14 mouse cellular contexts compared by ENCODE assay signal in genomic region chr11:118227650-118228049, GRCm38 (mm10). TPM values are rescaled to one million over a fixed set of nuclear protein-coding genes. Genes with fewer than 3 reads are reported as not detected.
DNase-seq lines count a peak whose midpoint lies in the region; ATAC-seq lines count a peak whose summit lies in the region.
"Had no signal": no experiment of that assay in that cellular context is flagged by ENCODE, and none has a peak within 500 bp of the region (broad histone marks: within the 10 kb centered on the region; RNA-seq: fewer than 3 reads in every experiment).

No protein-coding gene starts in this region.

- H3K27me3 ChIP-seq in forebrain, embryonic 13.5 days, result no peaks in the 10 kb centered on the region
- H3K27me3 ChIP-seq: limb, embryonic 12.5 days; lung, embryonic 15.5 days; midbrain, embryonic 15.5 days had no signal

- H3K36me3 ChIP-seq in forebrain, embryonic 13.5 days (ENCODE audit: poor library complexity, severe bottlenecking), result no peaks in the 10 kb centered on the region
- H3K36me3 ChIP-seq: G1E; lung, embryonic 15.5 days; midbrain, embryonic 15.5 days had no signal

- H3K9me3 ChIP-seq in forebrain, embryonic 13.5 days (replicated peaks), result no peaks in the 10 kb centered on the region
- H3K9me3 ChIP-seq: G1E; limb, embryonic 12.5 days; lung, embryonic 15.5 days; midbrain, embryonic 15.5 days had no signal

- no peak overlapping the region for H3K4me2 ChIP-seq in forebrain, embryonic 13.5 days
- H3K4me2 ChIP-seq: limb, embryonic 12.5 days; lung, embryonic 15.5 days; midbrain, embryonic 15.5 days had no signal

- peak overlapping the region; percentile 63 for H3K27ac ChIP-seq in brown adipose tissue, adult 24 weeks (replicated peaks; ENCODE audit: low read depth, low read length)
- H3K27ac ChIP-seq in forebrain, embryonic 13.5 days, result no peak overlapping the region
- H3K27ac ChIP-seq: hindbrain, postnatal 0 days; limb, embryonic 12.5 days; lung, embryonic 15.5 days; midbrain, embryonic 15.5 days had no signal

- peaks cover 60% of the 10 kb centered on the region for H3K4me1 ChIP-seq in brown adipose tissue, adult 24 weeks (ENCODE audit: control insufficient read depth, insufficient read depth, insufficient read length, low read length)
- H3K4me1 ChIP-seq in forebrain, embryonic 13.5 days, result peaks cover 13% of the 10 kb centered on the region

- H3K4me3 ChIP-seq in brown adipose tissue, adult 24 weeks (ENCODE audit: insufficient read depth, low read depth, low read length), result no peak overlapping the region
- H3K4me3 ChIP-seq in forebrain, embryonic 13.5 days, result no peak overlapping the region
- H3K4me3 ChIP-seq: limb, embryonic 12.5 days; lung, embryonic 15.5 days; midbrain, embryonic 15.5 days had no signal

- no peak overlapping the region for H3K9ac ChIP-seq in forebrain, embryonic 13.5 days
- H3K9ac ChIP-seq: limb, embryonic 12.5 days; lung, embryonic 15.5 days; midbrain, embryonic 15.5 days had no signal

- WGBS in forebrain, embryonic 13.5 days, result 90% methylated on average over 7 of the region's 7 CpGs

- DNase-seq in spleen, postnatal 36 days (ENCODE audit: low spot score in 2 of 2), result peak; percentile 76 to 77
- DNase-seq in spleen, adult 18-20 months, result no peak
- DNase-seq in embryo, embryonic 10.5 days (ENCODE audit: low spot score), result no peak
- no peak for DNase-seq in liver
- DNase-seq: cerebellum, adult 8-10 months; right cerebral cortex, adult 18-20 months had no signal

- peak; percentile 69 for ATAC-seq in monocyte, adult 5-6 weeks (replicated peaks; ENCODE audit: insufficient number of reproducible peaks, low FRiP score, low TSS enrichment, poor library complexity, severe bottlenecking)
- ATAC-seq in forebrain, embryonic 13.5 days, result no peak
- ATAC-seq: hindbrain, postnatal 0 days; midbrain, embryonic 15.5 days had no signal

RNA-seq across cellular contexts. Expression of gene Cyth1, which starts 20.7 kb away (rescaled TPM):
- polyA plus RNA-seq in brown adipose tissue, adult 24 weeks (2012; ENCODE audit: insufficient read depth, insufficient read length, missing spikeins), result 37.2 and 41.9 TPM in 2 replicates
- total RNA-seq in monocyte, adult 5-6 weeks (2017), result 110 to 193 TPM (median 136 TPM) in 3 replicates
- 22.7 and 24.5 TPM in 2 replicates for polyA plus RNA-seq in forebrain, embryonic 13.5 days (2015; fragmentation: Nextera tagmentation; extraction: Ambion mirVana)

Comparison
In these comparisons a context has a peak if more than half of its experiments do, and no peak if none do; other contexts are left out.
1. DNase-seq: peak in spleen, postnatal 36 days (2 of 2); none in spleen, adult 18-20 months (0 of 2), embryo, embryonic 10.5 days (single experiment) and liver (single experiment).